Mouse (Mus musculus) intestine, embryonic 14.5 days (tissue): ENCODE measurements at regions not wholly inside any gene's neighbourhood (a gene's known extent, or its start where the extent isn't known, plus 50 kb on each side); places are given as distances from the start of the nearest gene placed in this dataset.
A peak's percentile ranks its signal among the peaks of the same experiment; 100 is the strongest.

ENCODE experiments used
- ATAC-seq: fragments of 200-750 bp; cut with Nextera tagmentation; replicated peaks from 2 replicates; pipeline ENCODE4 v1.8.0; 2017; ENCODE audit warnings: low read depth, moderate number of reproducible peaks, moderate TSS enrichment, moderate library complexity; ENCODE audit not compliant: low FRiP score, low TSS enrichment
- DNase-seq: peaks from one replicate; pipeline ENCODE4 v3.0.0-alpha.2; 2018; ENCODE audit warnings: low spot score
- H3K27ac ChIP-seq: fragments of 300-500 bp; sonication (generic); 2 replicates; pipeline ENCODE4 v1.5.1; 2014; ENCODE audit warnings: low read depth, mild to moderate bottlenecking, control low read depth
- H3K27me3 ChIP-seq: fragments of 300-500 bp; sonication (generic); replicated peaks from 2 replicates; pipeline ENCODE4 v1.6.1; 2014; ENCODE audit warnings: low read length, control low read depth; ENCODE audit not compliant: control insufficient read depth, insufficient read depth
- H3K36me3 ChIP-seq: fragments of 300-500 bp; sonication (generic); 2 replicates; pipeline ENCODE4 v1.6.1; 2014; ENCODE audit warnings: low read length, control low read depth; ENCODE audit not compliant: control insufficient read depth, insufficient read depth
- H3K4me1 ChIP-seq: fragments of 300-500 bp; sonication (generic); replicated peaks from 2 replicates; pipeline ENCODE4 v1.6.1; 2014; ENCODE audit warnings: low read length, control low read depth, mixed read lengths; ENCODE audit not compliant: control insufficient read depth, insufficient read depth
- H3K4me2 ChIP-seq: fragments of 300-500 bp; sonication (generic); 2 replicates; pipeline ENCODE4 v1.6.1; 2014; ENCODE audit warnings: low read length
- H3K4me3 ChIP-seq: fragments of 300-500 bp; sonication (generic); 2 replicates; pipeline ENCODE4 v1.5.1; 2014; ENCODE audit warnings: low read depth, low read length, control low read depth, mixed read lengths
- H3K9ac ChIP-seq: fragments of 300-500 bp; sonication (generic); 2 replicates; pipeline ENCODE4 v1.6.1; 2014; ENCODE audit warnings: mild to moderate bottlenecking, low read length
- H3K9me3 ChIP-seq: fragments of 300-500 bp; sonication (generic); 2 replicates; pipeline ENCODE4 v1.6.1; 2016; ENCODE audit warnings: low read length, control low read depth; ENCODE audit not compliant: control insufficient read depth
- WGBS: fragments of 180-500 bp; shearing (Covaris S2); extraction: QIAGEN DNeasy Blood & Tissue Kit; methylation state at CpG from one replicate; pipeline ENCODE4 v1.1.7; 2014; 5-methylcytosine and 5-hydroxymethylcytosine counted together

DNA sequence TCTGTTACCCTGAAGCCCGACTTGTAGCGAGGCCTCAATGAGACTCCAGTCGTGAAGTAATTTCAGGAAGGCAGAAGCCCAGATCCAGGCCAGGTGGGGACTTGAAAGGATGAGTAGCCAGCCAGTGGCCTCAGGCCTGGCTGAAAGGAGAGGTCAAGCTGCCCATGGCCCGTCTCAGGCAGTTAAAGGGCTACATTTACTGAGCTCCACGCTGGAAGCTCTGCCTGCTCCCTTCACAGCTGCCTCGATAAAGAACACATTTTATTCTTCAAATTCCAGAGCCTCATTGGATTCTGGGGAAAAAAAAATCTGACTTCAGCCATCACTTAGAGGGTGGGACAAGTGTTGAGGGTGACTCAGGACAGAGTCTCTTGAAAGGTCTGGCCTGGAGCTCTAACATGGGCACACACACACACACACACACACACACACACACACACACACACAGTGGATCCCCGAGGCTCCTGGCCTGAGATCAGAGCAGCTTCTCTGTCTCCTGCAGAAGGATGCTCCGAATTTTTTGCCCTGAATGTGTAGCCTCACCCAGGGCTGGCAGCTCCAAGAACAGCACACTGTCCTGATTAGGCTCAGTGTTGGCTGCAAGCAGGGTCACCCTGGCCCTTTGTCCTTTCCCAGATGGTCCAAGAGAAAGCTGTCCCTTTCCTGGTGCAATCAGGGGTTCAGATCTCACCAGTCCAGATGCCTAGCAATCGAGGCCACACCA is 53.0 kb downstream of the Gadd45g start:
- DNase-seq (no peak), ATAC-seq (no peak)
- Histone ChIP-seq H3K9ac (no peak overlapping the region), H3K4me1 (peaks cover 13% of the 10 kb centered on the region; the same call in 1 of the 2 replicates), H3K4me3 (no peak overlapping the region), H3K27me3 (no peaks in the 10 kb centered on the region), H3K36me3 (no peaks in the 10 kb centered on the region), H3K4me2 (no peak overlapping the region), H3K27ac (no peak overlapping the region), H3K9me3 (no peaks in the 10 kb centered on the region)
- WGBS, result 54% methylated on average over 9 of the region's 9 CpGs

DNA sequence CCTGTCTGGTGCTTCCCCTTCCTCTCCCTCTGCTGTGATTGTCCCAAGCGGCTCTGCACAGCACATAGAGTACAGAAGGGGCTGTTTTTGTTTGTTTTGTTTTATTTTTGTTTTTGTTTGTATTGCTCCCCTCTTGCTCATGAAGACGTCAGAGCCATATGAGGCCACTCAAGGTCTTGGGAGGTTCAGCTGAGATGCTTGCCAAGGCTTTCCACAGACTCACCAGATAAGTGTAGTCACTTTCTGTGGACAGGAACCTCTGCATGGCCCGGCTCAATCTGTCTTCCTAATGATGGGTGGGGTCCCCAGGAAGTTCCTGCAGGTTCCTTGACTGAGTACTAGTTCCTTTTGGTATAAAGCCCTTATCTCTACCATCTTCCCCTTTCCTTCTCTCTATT is 53.6 kb downstream of the Gadd45g start:
- no peak for ATAC-seq
- H3K27me3 ChIP-seq, result no peaks in the 10 kb centered on the region
- H3K9ac ChIP-seq, result no peak overlapping the region
- H3K27ac ChIP-seq, result no peak overlapping the region
- no peaks in the 10 kb centered on the region for H3K9me3 ChIP-seq
- no peak overlapping the region for H3K4me3 ChIP-seq
- H3K4me2 ChIP-seq, result no peak overlapping the region
- no peaks in the 10 kb centered on the region for H3K36me3 ChIP-seq
- H3K4me1 ChIP-seq, result peaks cover 13% of the 10 kb centered on the region; the same call in 1 of the 2 replicates
- 61% methylated on average over 3 of the region's 3 CpGs for WGBS
- no peak for DNase-seq

DNA sequence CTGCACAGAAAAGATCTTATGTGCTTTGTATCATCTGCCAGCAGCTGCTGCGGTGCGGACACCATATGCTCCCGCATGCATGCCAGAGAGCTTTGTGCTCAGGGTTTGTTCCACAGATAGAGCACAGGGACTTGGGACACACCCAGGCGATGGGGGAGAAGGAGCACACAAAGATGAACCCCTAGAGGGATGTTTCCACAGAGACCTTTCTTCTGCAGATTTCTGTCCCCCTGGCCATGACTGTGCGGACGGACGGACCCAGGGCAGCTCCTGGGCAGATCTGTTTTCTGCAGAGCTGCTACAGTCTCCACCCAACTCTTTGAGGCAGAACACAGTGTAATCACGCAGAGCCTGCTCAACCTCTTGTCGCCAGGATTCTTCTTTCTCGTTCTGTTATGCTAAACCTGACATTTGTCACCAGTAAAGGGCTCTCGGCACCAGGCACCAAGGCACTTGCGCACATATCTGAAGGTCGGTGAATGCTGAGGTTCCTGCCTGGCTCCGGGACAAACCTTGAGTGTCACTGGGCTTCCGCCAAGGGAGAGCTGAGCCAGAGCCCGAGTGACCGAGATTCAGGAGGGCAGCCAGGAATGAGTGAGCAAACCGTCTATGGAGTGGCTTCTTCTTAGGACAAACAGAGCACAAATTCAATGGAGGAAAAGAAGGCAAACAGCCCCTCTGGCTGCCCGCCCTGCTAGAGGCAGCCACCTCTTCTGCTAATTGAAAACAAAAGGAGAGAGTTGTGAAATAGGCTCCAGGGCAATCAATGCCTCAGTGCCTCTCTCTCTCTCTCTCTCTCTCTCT is 56.2 kb downstream of the Gadd45g start:
- WGBS, result 37% methylated on average over 19 of the region's 19 CpGs
- Histone ChIP-seq H3K4me2 (peak overlapping the region; percentile 26), H3K9me3 (no peaks in the 10 kb centered on the region), H3K36me3 (no peaks in the 10 kb centered on the region), H3K27me3 (no peaks in the 10 kb centered on the region), H3K4me3 (no peak overlapping the region), H3K9ac (no peak overlapping the region), H3K4me1 (peaks cover 16% of the 10 kb centered on the region; the same call in 1 of the 2 replicates), H3K27ac (peak overlapping the region; percentile 2; the same call in 1 of the 2 replicates)
- DNase-seq (peak; percentile 69), ATAC-seq (no peak)

DNA sequence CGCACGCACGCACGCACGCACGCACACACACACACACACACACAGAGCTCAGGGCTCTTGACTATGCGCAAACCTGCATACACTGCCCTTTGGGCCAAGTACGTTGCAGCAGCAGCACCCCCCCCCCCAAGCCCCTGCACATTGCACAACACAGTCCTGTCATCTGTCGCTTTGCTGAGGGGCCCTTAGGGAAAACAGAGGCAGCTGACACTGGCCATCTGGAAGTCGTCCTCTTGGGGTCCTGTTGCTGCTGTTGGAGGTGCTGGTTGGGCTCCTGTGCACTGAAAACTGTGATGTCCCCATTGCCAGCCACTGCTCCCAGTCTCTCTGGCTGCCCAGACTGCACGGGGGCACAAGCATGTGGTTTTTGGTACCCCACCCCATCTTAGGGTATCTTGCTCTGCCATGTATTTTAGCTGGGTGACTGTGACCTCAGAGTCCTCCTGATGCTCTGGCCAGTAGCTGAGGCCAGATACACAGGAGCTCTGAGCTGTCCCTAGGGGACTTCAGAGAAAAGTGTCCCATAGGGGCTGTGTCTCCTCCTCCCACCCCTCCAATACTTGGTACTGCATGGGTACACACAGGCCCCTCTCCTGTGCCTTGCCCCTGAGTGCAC is 57.0 kb downstream of the Gadd45g start:
- ATAC-seq, result no peak
- no peak overlapping the region for H3K9ac ChIP-seq
- peaks cover 16% of the 10 kb centered on the region; the same call in 1 of the 2 replicates for H3K4me1 ChIP-seq
- no peak overlapping the region for H3K27ac ChIP-seq
- DNase-seq, result no peak
- H3K4me3 ChIP-seq, result no peak overlapping the region
- H3K36me3 ChIP-seq, result no peaks in the 10 kb centered on the region
- H3K9me3 ChIP-seq, result no peaks in the 10 kb centered on the region
- WGBS, result 50% methylated on average over 11 of the region's 11 CpGs
- no peaks in the 10 kb centered on the region for H3K27me3 ChIP-seq
- H3K4me2 ChIP-seq, result no peak overlapping the region

DNA sequence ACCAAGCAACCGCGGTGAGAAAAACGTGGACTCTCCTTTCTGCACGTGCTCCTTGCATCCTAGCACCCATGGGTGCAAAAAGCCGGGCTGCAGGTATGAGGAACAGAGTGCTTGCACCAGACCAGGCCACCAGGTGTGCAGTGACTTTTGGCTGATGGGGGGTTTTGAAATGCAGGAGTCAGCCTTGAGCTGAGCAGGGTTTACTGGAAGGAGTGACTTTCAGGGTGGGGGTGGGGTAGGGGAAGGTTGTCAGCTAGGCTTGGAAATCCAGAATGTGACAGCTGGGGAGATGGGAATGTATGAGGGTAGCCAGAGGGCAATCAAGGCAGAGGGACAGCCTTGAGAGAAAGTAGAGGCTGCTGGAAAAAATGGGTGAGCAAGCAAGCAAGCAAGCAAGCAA is 58.8 kb downstream of the Gadd45g start:
- Histone ChIP-seq H3K4me3 (no peak overlapping the region), H3K4me1 (peaks cover 16% of the 10 kb centered on the region; the same call in 1 of the 2 replicates), H3K27me3 (no peaks in the 10 kb centered on the region), H3K27ac (no peak overlapping the region), H3K9me3 (no peaks in the 10 kb centered on the region), H3K9ac (no peak overlapping the region), H3K4me2 (no peak overlapping the region), H3K36me3 (no peaks in the 10 kb centered on the region)
- ATAC-seq (no peak), DNase-seq (no peak)
- WGBS, result 85% methylated on average over 5 of the region's 5 CpGs

DNA sequence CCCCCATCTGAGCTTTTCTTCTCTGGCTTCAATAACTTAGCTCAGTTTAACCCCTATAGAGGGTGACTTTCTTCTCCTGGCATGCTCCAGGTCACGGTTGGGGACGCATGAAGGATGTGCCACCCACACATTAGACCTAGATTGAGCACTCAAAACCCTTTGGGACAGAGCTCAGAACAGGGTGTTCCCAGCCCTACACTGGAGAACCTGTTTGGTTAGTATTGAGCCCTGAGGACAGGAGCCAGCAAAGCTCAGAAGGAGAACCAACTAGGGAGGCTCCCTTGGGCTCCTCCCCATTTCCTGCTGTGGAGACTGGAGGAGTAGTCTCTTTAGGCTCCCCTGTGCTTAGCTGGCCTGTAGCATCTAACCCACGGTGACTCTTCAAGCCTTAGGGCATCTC is 59.6 kb downstream of the Gadd45g start:
- H3K9me3 ChIP-seq, result no peaks in the 10 kb centered on the region
- DNase-seq, result no peak
- no peak overlapping the region for H3K4me2 ChIP-seq
- no peak for ATAC-seq
- H3K9ac ChIP-seq, result no peak overlapping the region
- H3K4me1 ChIP-seq, result peaks cover 16% of the 10 kb centered on the region; the same call in 1 of the 2 replicates
- no peak overlapping the region for H3K27ac ChIP-seq
- H3K36me3 ChIP-seq, result no peaks in the 10 kb centered on the region
- no peak overlapping the region for H3K4me3 ChIP-seq
- H3K27me3 ChIP-seq, result no peaks in the 10 kb centered on the region
- 81% methylated on average over 3 of the region's 3 CpGs for WGBS

DNA sequence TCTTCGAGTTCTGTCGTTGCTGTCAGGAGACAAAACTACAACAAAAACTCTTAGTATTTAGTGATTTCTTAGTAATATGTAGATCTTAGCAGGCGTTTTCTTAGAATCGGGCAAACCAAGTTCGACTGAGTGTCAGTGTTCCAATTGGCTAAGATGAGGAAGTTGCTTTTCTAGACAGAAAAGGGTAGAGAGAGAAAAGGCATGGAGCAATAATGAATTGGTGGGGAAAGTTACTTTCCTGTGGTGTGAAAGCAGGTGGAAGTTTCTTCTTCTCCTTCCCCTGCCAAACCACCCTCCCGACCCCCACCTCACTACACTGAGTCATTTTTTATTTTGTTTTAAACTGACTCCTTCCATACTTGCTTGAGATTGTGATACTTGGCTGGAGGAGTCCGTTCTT is 62.0 kb downstream of the Gadd45g start:
- Histone ChIP-seq H3K9me3 (no peaks in the 10 kb centered on the region), H3K9ac (no peak overlapping the region)

DNA sequence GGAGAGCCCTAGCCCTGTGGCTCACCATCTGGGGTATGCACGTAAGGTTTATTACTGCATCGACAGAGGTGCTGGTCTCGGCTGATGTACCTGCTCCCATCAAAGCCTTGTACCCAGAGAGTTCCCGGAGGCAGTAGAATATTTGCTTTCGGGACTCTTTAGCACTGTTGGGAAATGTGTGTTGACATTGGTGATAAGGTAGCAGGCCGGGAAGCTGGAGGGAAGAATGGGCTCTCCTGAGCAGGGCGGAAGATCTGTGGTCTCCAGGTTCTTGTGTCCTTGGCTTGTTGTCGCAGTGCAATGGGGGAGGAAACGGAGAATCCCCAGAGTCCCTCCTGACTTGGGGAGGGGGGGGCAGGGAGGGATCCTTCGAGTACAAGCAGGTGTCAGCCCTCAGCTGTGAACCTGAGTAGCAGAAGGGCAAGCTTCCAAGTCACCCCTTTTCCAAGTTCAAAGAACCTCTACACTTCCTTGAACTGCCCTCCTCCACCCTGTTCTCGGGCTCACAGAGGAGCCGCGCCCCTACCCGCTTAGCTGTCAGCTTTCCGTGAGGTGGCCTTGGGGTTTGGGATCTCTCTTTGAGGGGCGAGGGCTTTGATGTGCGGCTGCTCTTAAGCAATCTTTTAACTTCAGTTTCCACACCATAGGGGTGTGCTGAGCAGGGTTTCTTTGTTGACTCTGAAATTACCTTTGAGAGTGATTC is 65.0 kb downstream of the Gadd45g start:
- peak overlapping the region; percentile 57; the same call in 1 of the 2 replicates for H3K27ac ChIP-seq
- H3K4me2 ChIP-seq, result no peak overlapping the region
- no peaks in the 10 kb centered on the region for H3K9me3 ChIP-seq
- no peak overlapping the region for H3K4me3 ChIP-seq
- H3K36me3 ChIP-seq, result no peaks in the 10 kb centered on the region
- no peak overlapping the region for H3K9ac ChIP-seq
- DNase-seq (peak; percentile 65), ATAC-seq (peak; percentile 80)
- H3K27me3 ChIP-seq, result no peaks in the 10 kb centered on the region
- H3K4me1 ChIP-seq, result peaks cover 6% of the 10 kb centered on the region; the same call in 1 of the 2 replicates
- WGBS, result 42% methylated on average over 17 of the region's 17 CpGs

More for the DNA sequence above, 62.0 kb downstream of the Gadd45g start:
- Histone ChIP-seq H3K27me3 (no peaks in the 10 kb centered on the region), H3K4me2 (no peak overlapping the region), H3K4me1 (peaks cover 9% of the 10 kb centered on the region; the same call in 1 of the 2 replicates), H3K27ac (no peak overlapping the region), H3K36me3 (no peaks in the 10 kb centered on the region), H3K4me3 (no peak overlapping the region)
- ATAC-seq, result no peak
- no peak for DNase-seq
- WGBS, result 75% methylated on average over 7 of the region's 7 CpGs
